Mouse (Mus musculus): Measurements from ENCODE around the gene Dnah9. TPM values are rescaled to one million over a fixed set of nuclear protein-coding genes. Genes with fewer than 3 reads are reported as not detected.
A peak's percentile ranks its signal among the peaks of the same experiment; 100 is the strongest.

Gene Dnah9
- polyA plus RNA-seq, 1 experiment from 2014 or later: 0.09 TPM

GRCm38 (mm10) chr11:65877146-65877775 is 291.1 kb downstream of the Dnah9 start:
- H3K4me3 ChIP-seq (ENCODE audit: low read length): no peak overlapping the region
- 70% methylated on average over 1 of the region's 1 CpGs for WGBS
- no peak overlapping the region for H3K9ac ChIP-seq (ENCODE audit: low read depth, low read length)
- H3K4me1 ChIP-seq (ENCODE audit: control insufficient read depth, insufficient read depth, low read length): no peaks in the 10 kb centered on the region
- H3K27ac ChIP-seq (ENCODE audit: low read length): no peak overlapping the region
- H3K9me3 ChIP-seq (ENCODE audit: control insufficient read depth, low read length): no peaks in the 10 kb centered on the region
- H3K36me3 ChIP-seq (ENCODE audit: control insufficient read depth, insufficient read depth, low read length): no peaks in the 10 kb centered on the region
- no peaks in the 10 kb centered on the region for H3K27me3 ChIP-seq (replicated peaks; ENCODE audit: control insufficient read depth, insufficient read depth, low read length)
- ATAC-seq: no peak
- no peak overlapping the region for H3K4me2 ChIP-seq (ENCODE audit: low read depth, low read length)

- Histone ChIP-seq H3K4me3 (ENCODE audit: low read length) (no peak overlapping the region), H3K9ac (ENCODE audit: low read depth, low read length) (no peak overlapping the region), H3K27me3 (replicated peaks; ENCODE audit: control insufficient read depth, insufficient read depth, low read length) (no peaks in the 10 kb centered on the region), H3K4me1 (ENCODE audit: control insufficient read depth, insufficient read depth, low read length) (no peaks in the 10 kb centered on the region), H3K27ac (ENCODE audit: low read length) (no peak overlapping the region), H3K36me3 (ENCODE audit: control insufficient read depth, insufficient read depth, low read length) (no peaks in the 10 kb centered on the region), H3K4me2 (ENCODE audit: low read depth, low read length) (no peak overlapping the region), H3K9me3 (ENCODE audit: control insufficient read depth, low read length) (no peaks in the 10 kb centered on the region)
- no peak for ATAC-seq
- WGBS: 24% methylated on average over 4 of the region's 4 CpGs
Observed at GRCm38 (mm10) chr11:65861476-65861875, 306.9 kb downstream of the Dnah9 start.

GRCm38 (mm10) chr11:65852066-65852465 is 316.3 kb downstream of the Dnah9 start:
- H3K4me3 ChIP-seq (ENCODE audit: low read length): no peak overlapping the region
- no peaks in the 10 kb centered on the region for H3K9me3 ChIP-seq (ENCODE audit: control insufficient read depth, low read length)
- H3K9ac ChIP-seq (ENCODE audit: low read depth, low read length): no peak overlapping the region
- no peak overlapping the region for H3K27ac ChIP-seq (ENCODE audit: low read length)
- H3K36me3 ChIP-seq (ENCODE audit: control insufficient read depth, insufficient read depth, low read length): no peaks in the 10 kb centered on the region
- WGBS: 15% methylated on average over 1 of the region's 1 CpGs
- no peak overlapping the region for H3K4me2 ChIP-seq (ENCODE audit: low read depth, low read length)
- no peaks in the 10 kb centered on the region for H3K27me3 ChIP-seq (replicated peaks; ENCODE audit: control insufficient read depth, insufficient read depth, low read length)
- no peaks in the 10 kb centered on the region for H3K4me1 ChIP-seq (ENCODE audit: control insufficient read depth, insufficient read depth, low read length)
- no peak for ATAC-seq

GRCm38 (mm10) chr11:65846446-65846845 is 321.9 kb downstream of the Dnah9 start:
- Histone ChIP-seq H3K4me1 (ENCODE audit: control insufficient read depth, insufficient read depth, low read length) (no peaks in the 10 kb centered on the region), H3K27me3 (replicated peaks; ENCODE audit: control insufficient read depth, insufficient read depth, low read length) (no peaks in the 10 kb centered on the region), H3K9ac (ENCODE audit: low read depth, low read length) (no peak overlapping the region), H3K27ac (ENCODE audit: low read length) (no peak overlapping the region), H3K36me3 (ENCODE audit: control insufficient read depth, insufficient read depth, low read length) (no peaks in the 10 kb centered on the region), H3K4me3 (ENCODE audit: low read length) (no peak overlapping the region), H3K4me2 (ENCODE audit: low read depth, low read length) (no peak overlapping the region), H3K9me3 (ENCODE audit: control insufficient read depth, low read length) (no peaks in the 10 kb centered on the region)
- ATAC-seq: no peak
- WGBS: 50% methylated on average over 5 of the region's 5 CpGs

- Histone ChIP-seq H3K36me3 (ENCODE audit: control insufficient read depth, insufficient read depth, low read length) (no peaks in the 10 kb centered on the region), H3K27me3 (replicated peaks; ENCODE audit: control insufficient read depth, insufficient read depth, low read length) (no peaks in the 10 kb centered on the region), H3K9ac (ENCODE audit: low read depth, low read length) (no peak overlapping the region), H3K4me3 (ENCODE audit: low read length) (no peak overlapping the region), H3K9me3 (ENCODE audit: control insufficient read depth, low read length) (no peaks in the 10 kb centered on the region), H3K27ac (ENCODE audit: low read length) (no peak overlapping the region), H3K4me2 (ENCODE audit: low read depth, low read length) (no peak overlapping the region), H3K4me1 (ENCODE audit: control insufficient read depth, insufficient read depth, low read length) (no peaks in the 10 kb centered on the region)
- ATAC-seq: no peak
- 61% methylated on average over 8 of the region's 8 CpGs for WGBS
Observed at GRCm38 (mm10) chr11:65838999-65839398, 329.4 kb downstream of the Dnah9 start.

- Histone ChIP-seq H3K36me3 (ENCODE audit: control insufficient read depth, insufficient read depth, low read length) (peaks cover 11% of the 10 kb centered on the region), H3K27ac (ENCODE audit: low read length) (no peak overlapping the region), H3K9me3 (ENCODE audit: control insufficient read depth, low read length) (no peaks in the 10 kb centered on the region), H3K4me1 (ENCODE audit: control insufficient read depth, insufficient read depth, low read length) (no peaks in the 10 kb centered on the region), H3K27me3 (replicated peaks; ENCODE audit: control insufficient read depth, insufficient read depth, low read length) (no peaks in the 10 kb centered on the region), H3K9ac (ENCODE audit: low read depth, low read length) (no peak overlapping the region), H3K4me2 (ENCODE audit: low read depth, low read length) (no peak overlapping the region), H3K4me3 (ENCODE audit: low read length) (no peak overlapping the region)
- 86% methylated on average over 3 of the region's 3 CpGs for whole genome bisulfite sequencing
- ATAC-seq: no peak
Observed at GRCm38 (mm10) chr11:65824556-65824955, 343.8 kb downstream of the Dnah9 start.

- 9% methylated on average over 7 of the region's 7 CpGs for WGBS
- Histone ChIP-seq H3K4me3 (ENCODE audit: low read length) (no peak overlapping the region), H3K27me3 (replicated peaks; ENCODE audit: control insufficient read depth, insufficient read depth, low read length) (no peaks in the 10 kb centered on the region), H3K4me2 (ENCODE audit: low read depth, low read length) (no peak overlapping the region), H3K9me3 (ENCODE audit: control insufficient read depth, low read length) (no peaks in the 10 kb centered on the region), H3K9ac (ENCODE audit: low read depth, low read length) (no peak overlapping the region), H3K27ac (ENCODE audit: low read length) (no peak overlapping the region), H3K36me3 (ENCODE audit: control insufficient read depth, insufficient read depth, low read length) (peaks cover 11% of the 10 kb centered on the region; the same call in 1 of the 2 replicates), H3K4me1 (ENCODE audit: control insufficient read depth, insufficient read depth, low read length) (no peaks in the 10 kb centered on the region)
- ATAC-seq: peak; percentile 77
Observed at GRCm38 (mm10) chr11:65820877-65821276, 347.5 kb downstream of the Dnah9 start.

- Histone ChIP-seq H3K4me1 (ENCODE audit: control insufficient read depth, insufficient read depth, low read length) (no peaks in the 10 kb centered on the region), H3K9ac (ENCODE audit: low read depth, low read length) (no peak overlapping the region), H3K4me3 (ENCODE audit: low read length) (no peak overlapping the region), H3K36me3 (ENCODE audit: control insufficient read depth, insufficient read depth, low read length) (peaks cover 11% of the 10 kb centered on the region; the same call in 1 of the 2 replicates), H3K27ac (ENCODE audit: low read length) (no peak overlapping the region), H3K9me3 (ENCODE audit: control insufficient read depth, low read length) (no peaks in the 10 kb centered on the region), H3K27me3 (replicated peaks; ENCODE audit: control insufficient read depth, insufficient read depth, low read length) (no peaks in the 10 kb centered on the region), H3K4me2 (ENCODE audit: low read depth, low read length) (no peak overlapping the region)
- peak; percentile 58 for ATAC-seq
- WGBS: 73% methylated on average over 5 of the region's 5 CpGs
Observed at GRCm38 (mm10) chr11:65820280-65820679, 348.1 kb downstream of the Dnah9 start.

GRCm38 (mm10) chr11:65818193-65818592 is 350.2 kb downstream of the Dnah9 start:
- ATAC-seq: no peak
- WGBS: 59% methylated on average over 1 of the region's 1 CpGs

GRCm38 (mm10) chr11:65816237-65816636 is 352.1 kb downstream of the Dnah9 start:
- H3K4me3 ChIP-seq (ENCODE audit: low read length): no peak overlapping the region
- no peaks in the 10 kb centered on the region for H3K4me1 ChIP-seq (ENCODE audit: control insufficient read depth, insufficient read depth, low read length)
- WGBS: 74% methylated on average over 6 of the region's 6 CpGs
- H3K27me3 ChIP-seq (replicated peaks; ENCODE audit: control insufficient read depth, insufficient read depth, low read length): no peaks in the 10 kb centered on the region
- H3K27ac ChIP-seq (ENCODE audit: low read length): no peak overlapping the region
- no peak overlapping the region for H3K9ac ChIP-seq (ENCODE audit: low read depth, low read length)
- no peak overlapping the region for H3K4me2 ChIP-seq (ENCODE audit: low read depth, low read length)
- no peak for ATAC-seq
- peaks cover 3% of the 10 kb centered on the region for H3K36me3 ChIP-seq (ENCODE audit: control insufficient read depth, insufficient read depth, low read length)
- no peaks in the 10 kb centered on the region for H3K9me3 ChIP-seq (ENCODE audit: control insufficient read depth, low read length)

More at GRCm38 (mm10) chr11:65818193-65818592, 350.2 kb downstream of the Dnah9 start:
- no peaks in the 10 kb centered on the region for H3K9me3 ChIP-seq (ENCODE audit: control insufficient read depth, low read length)
- H3K4me3 ChIP-seq (ENCODE audit: low read length): no peak overlapping the region
- no peak overlapping the region for H3K9ac ChIP-seq (ENCODE audit: low read depth, low read length)
- peaks cover 11% of the 10 kb centered on the region for H3K36me3 ChIP-seq (ENCODE audit: control insufficient read depth, insufficient read depth, low read length)
- H3K4me1 ChIP-seq (ENCODE audit: control insufficient read depth, insufficient read depth, low read length): no peaks in the 10 kb centered on the region
- H3K27ac ChIP-seq (ENCODE audit: low read length): no peak overlapping the region
- H3K27me3 ChIP-seq (replicated peaks; ENCODE audit: control insufficient read depth, insufficient read depth, low read length): no peaks in the 10 kb centered on the region
- no peak overlapping the region for H3K4me2 ChIP-seq (ENCODE audit: low read depth, low read length)

All from intestine, embryonic 16.5 days (tissue).